Mouse (Mus musculus): Measurements from ENCODE around the gene A4galt.
A peak's percentile ranks its signal among the peaks of the same experiment; 100 is the strongest.

A4galt gene

GRCm38 (mm10) chr15:83268428-83268827, 16.9 kb upstream of the A4galt start:
- DNase-seq (ENCODE audit: low read depth), result peak; percentile 40

GRCm38 (mm10) chr15:83265269-83265668, 13.7 kb upstream of the A4galt start:
- DNase-seq (ENCODE audit: low read depth), result no peak

- no peak for DNase-seq (ENCODE audit: low read depth)
Observed at GRCm38 (mm10) chr15:83263405-83263804, 11.8 kb upstream of the A4galt start.

GRCm38 (mm10) chr15:83257906-83258305, 6.3 kb upstream of the A4galt start:
- no peak for DNase-seq (ENCODE audit: low read depth)

GRCm38 (mm10) chr15:83256491-83256890, 4.9 kb upstream of the A4galt start:
- DNase-seq (ENCODE audit: low read depth), result no peak

- no peak for DNase-seq (ENCODE audit: low read depth)
Observed at GRCm38 (mm10) chr15:83255944-83256343, 4.4 kb upstream of the A4galt start.

- DNase-seq (ENCODE audit: low read depth), result no peak
Observed at GRCm38 (mm10) chr15:83255191-83255782, 3.7 kb upstream of the A4galt start.

GRCm38 (mm10) chr15:83254372-83255070, 2.9 kb upstream of the A4galt start:
- DNase-seq (ENCODE audit: low read depth), result no peak

- no peak for DNase-seq (ENCODE audit: low read depth)
Observed at GRCm38 (mm10) chr15:83252060-83252459, 486 bp upstream of the A4galt start.

- no peak for DNase-seq (ENCODE audit: low read depth)
Observed at GRCm38 (mm10) chr15:83250651-83251175, 861 bp downstream of the A4galt start.

- DNase-seq (ENCODE audit: low read depth), result no peak
Observed at GRCm38 (mm10) chr15:83249535-83250287, 1.9 kb downstream of the A4galt start.

- no peak for DNase-seq (ENCODE audit: low read depth)
Observed at GRCm38 (mm10) chr15:83248236-83248844, 3.2 kb downstream of the A4galt start.

- DNase-seq (ENCODE audit: low read depth), result no peak
Observed at GRCm38 (mm10) chr15:83244371-83244770, 7.2 kb downstream of the A4galt start.

GRCm38 (mm10) chr15:83241961-83242680, 9.5 kb downstream of the A4galt start:
- no peak for DNase-seq (ENCODE audit: low read depth)

GRCm38 (mm10) chr15:83241497-83241896, 10.1 kb downstream of the A4galt start:
- no peak for DNase-seq (ENCODE audit: low read depth)

- DNase-seq (ENCODE audit: low read depth), result no peak
Observed at GRCm38 (mm10) chr15:83237460-83238243, 13.9 kb downstream of the A4galt start.

GRCm38 (mm10) chr15:83236824-83237223, 14.8 kb downstream of the A4galt start:
- DNase-seq (ENCODE audit: low read depth), result no peak

- peak; percentile 94 for DNase-seq (ENCODE audit: low read depth)
Observed at GRCm38 (mm10) chr15:83233219-83233992, 18.2 kb downstream of the A4galt start.

GRCm38 (mm10) chr15:83227559-83227958, 24.0 kb downstream of the A4galt start:
- DNase-seq (ENCODE audit: low read depth), result no peak

- no peak for DNase-seq (ENCODE audit: low read depth)
Observed at GRCm38 (mm10) chr15:83226871-83227270, 24.7 kb downstream of the A4galt start.

Data from NIH3T3 (cell line).